Mouse (Mus musculus) neural tube, embryonic 12.5 days (tissue): ENCODE measurements around the gene Dnah11. TPM values are rescaled to one million over a fixed set of nuclear protein-coding genes. Genes with fewer than 3 reads are reported as not detected.

Experiments used
- ATAC-seq: fragments of 200-750 bp; cut with Nextera tagmentation; 2 replicates; pipeline ENCODE4 v1.8.0; 2017; ENCODE audit warnings: low read depth, mild to moderate bottlenecking, moderate TSS enrichment, moderate library complexity; ENCODE audit not compliant: low FRiP score
- H3K27ac ChIP-seq: fragments of 300-500 bp; sonication (generic); 2 replicates; pipeline ENCODE4 v1.5.1; 2016
- H3K27me3 ChIP-seq: fragments of 300-500 bp; sonication (generic); replicated peaks from 2 replicates; pipeline ENCODE4 v1.6.1; 2016; ENCODE audit warnings: mild to moderate bottlenecking
- H3K36me3 ChIP-seq: fragments of 300-500 bp; sonication (generic); 2 replicates; pipeline ENCODE4 v1.6.1; 2016; ENCODE audit warnings: mild to moderate bottlenecking
- H3K4me1 ChIP-seq: fragments of 300-500 bp; sonication (generic); 2 replicates; pipeline ENCODE4 v1.6.1; 2016
- H3K4me2 ChIP-seq: fragments of 300-500 bp; sonication (generic); replicated peaks from 2 replicates; pipeline ENCODE4 v1.6.1; 2016; ENCODE audit warnings: mild to moderate bottlenecking
- H3K4me3 ChIP-seq: fragments of 300-500 bp; sonication (generic); 2 replicates; pipeline ENCODE4 v1.5.1; 2016
- H3K9ac ChIP-seq: fragments of 300-500 bp; sonication (generic); 2 replicates; pipeline ENCODE4 v1.6.1; 2016; ENCODE audit warnings: mild to moderate bottlenecking
- H3K9me3 ChIP-seq: fragments of 300-500 bp; sonication (generic); 2 replicates; pipeline ENCODE4 v1.6.1; 2016; ENCODE audit warnings: mild to moderate bottlenecking
- WGBS: fragments of 180-500 bp; shearing (Covaris S2); methylation state at CpG from one replicate; pipeline ENCODE4 v1.1.7; 2016; 5-methylcytosine and 5-hydroxymethylcytosine counted together
- polyA plus RNA-seq: library from polyadenylated mRNA; unstranded; fragments of >200 nt; fragmentation: Nextera tagmentation; extraction: Ambion mirVana; gene quantifications from 2 replicates; pipeline ENCODE4 v1.2.1, GENCODE M21; 2016

Dnah11 gene
- polyA plus RNA-seq, 1 experiment from 2014 or later, result 0.22 TPM

GRCm38 (mm10) chr12:117884627-117885026 lies 314.2 kb downstream of the Dnah11 start:
- H3K9me3 ChIP-seq, result no peaks in the 10 kb centered on the region
- 82% methylated on average over 2 of the region's 2 CpGs for WGBS

GRCm38 (mm10) chr12:117878341-117878740 lies 320.5 kb downstream of the Dnah11 start:
- Histone ChIP-seq H3K27me3 (no peaks in the 10 kb centered on the region), H3K4me1 (no peaks in the 10 kb centered on the region), H3K27ac (no peak overlapping the region), H3K4me3 (no peak overlapping the region), H3K36me3 (no peaks in the 10 kb centered on the region; the same call in 1 of the 2 replicates), H3K9me3 (no peaks in the 10 kb centered on the region), H3K4me2 (no peak overlapping the region), H3K9ac (no peak overlapping the region)
- no peak for ATAC-seq
- WGBS, result 94% methylated on average over 13 of the region's 13 CpGs

More at GRCm38 (mm10) chr12:117884627-117885026, 314.2 kb downstream of the Dnah11 start:
- H3K9ac ChIP-seq, result no peak overlapping the region
- no peak overlapping the region for H3K4me3 ChIP-seq
- H3K36me3 ChIP-seq, result no peaks in the 10 kb centered on the region
- H3K27me3 ChIP-seq, result no peaks in the 10 kb centered on the region
- no peak overlapping the region for H3K4me2 ChIP-seq
- no peaks in the 10 kb centered on the region for H3K4me1 ChIP-seq
- H3K27ac ChIP-seq, result no peak overlapping the region
- no peak for ATAC-seq

- WGBS, result 75% methylated on average over 5 of the region's 5 CpGs
Observed at GRCm38 (mm10) chr12:117872265-117872664, 326.6 kb downstream of the Dnah11 start.

GRCm38 (mm10) chr12:117867708-117868564 lies 330.9 kb downstream of the Dnah11 start:
- Histone ChIP-seq H3K4me2 (no peak overlapping the region), H3K27ac (no peak overlapping the region), H3K4me3 (no peak overlapping the region), H3K36me3 (peaks cover 4% of the 10 kb centered on the region; the same call in 1 of the 2 replicates), H3K9me3 (0 out of 2 replicates have a peak, but pooled peaks cover 4% of the 10 kb centered on the region), H3K27me3 (no peaks in the 10 kb centered on the region), H3K9ac (no peak overlapping the region), H3K4me1 (no peaks in the 10 kb centered on the region)
- 92% methylated on average over 4 of the region's 4 CpGs for WGBS
- no peak for ATAC-seq

More at GRCm38 (mm10) chr12:117872265-117872664, 326.6 kb downstream of the Dnah11 start:
- Histone ChIP-seq H3K36me3 (peaks cover 4% of the 10 kb centered on the region), H3K27me3 (no peaks in the 10 kb centered on the region), H3K9me3 (0 out of 2 replicates have a peak, but pooled peaks cover 4% of the 10 kb centered on the region), H3K27ac (no peak overlapping the region), H3K4me3 (no peak overlapping the region), H3K4me2 (no peak overlapping the region), H3K4me1 (no peaks in the 10 kb centered on the region), H3K9ac (no peak overlapping the region)
- ATAC-seq, result no peak

GRCm38 (mm10) chr12:117862655-117863054 lies 336.2 kb downstream of the Dnah11 start:
- Histone ChIP-seq H3K4me3 (no peak overlapping the region), H3K27me3 (no peaks in the 10 kb centered on the region), H3K9me3 (no peaks in the 10 kb centered on the region), H3K4me1 (no peaks in the 10 kb centered on the region), H3K4me2 (no peak overlapping the region), H3K36me3 (no peaks in the 10 kb centered on the region), H3K9ac (no peak overlapping the region), H3K27ac (no peak overlapping the region)
- 85% methylated on average over 5 of the region's 5 CpGs for WGBS
- no peak for ATAC-seq

DNA sequence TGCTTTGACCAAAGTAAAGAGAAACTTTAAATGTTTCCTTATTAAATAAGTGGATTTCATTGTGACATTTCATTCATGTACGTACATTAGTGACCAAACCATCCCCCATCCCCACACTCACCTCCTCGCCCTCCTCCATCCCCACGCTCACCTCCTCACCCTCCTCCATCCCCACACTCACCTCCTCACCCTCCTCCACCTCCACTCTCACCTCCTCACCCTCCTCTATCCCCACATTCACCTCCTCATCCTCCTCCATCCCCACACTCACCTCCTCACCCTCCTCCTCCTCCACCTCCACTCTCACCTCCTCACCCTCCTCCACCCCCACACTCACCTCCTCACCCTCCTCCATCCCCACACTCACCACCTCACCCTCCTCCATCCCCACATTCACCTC lies 337.6 kb downstream of the Dnah11 start:
- WGBS, result 77% methylated on average over 3 of the region's 3 CpGs
- Histone ChIP-seq H3K9ac (no peak overlapping the region), H3K4me3 (no peak overlapping the region), H3K36me3 (no peaks in the 10 kb centered on the region), H3K27ac (no peak overlapping the region), H3K4me1 (no peaks in the 10 kb centered on the region), H3K4me2 (no peak overlapping the region), H3K27me3 (no peaks in the 10 kb centered on the region), H3K9me3 (no peaks in the 10 kb centered on the region)
- ATAC-seq, result no peak

- ATAC-seq, result no peak
- WGBS, result 79% methylated on average over 7 of the region's 7 CpGs
- H3K4me1 ChIP-seq, result no peaks in the 10 kb centered on the region
Observed at GRCm38 (mm10) chr12:117860840-117861239, 338.0 kb downstream of the Dnah11 start.

GRCm38 (mm10) chr12:117857884-117858283 lies 341.0 kb downstream of the Dnah11 start:
- 89% methylated on average over 6 of the region's 6 CpGs for WGBS

More at GRCm38 (mm10) chr12:117860840-117861239, 338.0 kb downstream of the Dnah11 start:
- no peaks in the 10 kb centered on the region for H3K9me3 ChIP-seq
- H3K9ac ChIP-seq, result no peak overlapping the region
- no peaks in the 10 kb centered on the region for H3K36me3 ChIP-seq
- no peak overlapping the region for H3K4me2 ChIP-seq
- H3K27ac ChIP-seq, result no peak overlapping the region
- no peaks in the 10 kb centered on the region for H3K27me3 ChIP-seq
- H3K4me3 ChIP-seq, result no peak overlapping the region

GRCm38 (mm10) chr12:117857023-117857422 lies 341.8 kb downstream of the Dnah11 start:
- Histone ChIP-seq H3K9ac (no peak overlapping the region), H3K4me2 (no peak overlapping the region), H3K4me1 (no peaks in the 10 kb centered on the region), H3K27me3 (no peaks in the 10 kb centered on the region), H3K27ac (no peak overlapping the region), H3K4me3 (no peak overlapping the region), H3K9me3 (no peaks in the 10 kb centered on the region), H3K36me3 (no peaks in the 10 kb centered on the region)
- ATAC-seq, result no peak
- 80% methylated on average over 9 of the region's 9 CpGs for WGBS

More at GRCm38 (mm10) chr12:117857884-117858283, 341.0 kb downstream of the Dnah11 start:
- no peak overlapping the region for H3K4me2 ChIP-seq
- no peak overlapping the region for H3K27ac ChIP-seq
- H3K27me3 ChIP-seq, result no peaks in the 10 kb centered on the region
- H3K9ac ChIP-seq, result no peak overlapping the region
- H3K4me3 ChIP-seq, result no peak overlapping the region
- no peaks in the 10 kb centered on the region for H3K9me3 ChIP-seq
- ATAC-seq, result no peak
- H3K36me3 ChIP-seq, result no peaks in the 10 kb centered on the region
- no peaks in the 10 kb centered on the region for H3K4me1 ChIP-seq

GRCm38 (mm10) chr12:117853316-117853715 lies 345.5 kb downstream of the Dnah11 start:
- no peak overlapping the region for H3K9ac ChIP-seq

GRCm38 (mm10) chr12:117850472-117850871 lies 348.4 kb downstream of the Dnah11 start:
- Histone ChIP-seq H3K36me3 (no peaks in the 10 kb centered on the region), H3K9me3 (no peaks in the 10 kb centered on the region), H3K4me3 (no peak overlapping the region), H3K27ac (no peak overlapping the region), H3K4me2 (no peak overlapping the region), H3K4me1 (peaks cover 5% of the 10 kb centered on the region; the same call in 1 of the 2 replicates), H3K27me3 (no peaks in the 10 kb centered on the region), H3K9ac (no peak overlapping the region)
- no peak for ATAC-seq
- WGBS, result 18% methylated on average over 10 of the region's 10 CpGs

More at GRCm38 (mm10) chr12:117853316-117853715, 345.5 kb downstream of the Dnah11 start:
- Histone ChIP-seq H3K4me2 (no peak overlapping the region), H3K4me1 (peaks cover 5% of the 10 kb centered on the region; the same call in 1 of the 2 replicates), H3K4me3 (no peak overlapping the region), H3K36me3 (no peaks in the 10 kb centered on the region), H3K9me3 (no peaks in the 10 kb centered on the region), H3K27me3 (no peaks in the 10 kb centered on the region), H3K27ac (no peak overlapping the region)
- no peak for ATAC-seq
- WGBS, result 27% methylated on average over 6 of the region's 6 CpGs

DNA sequence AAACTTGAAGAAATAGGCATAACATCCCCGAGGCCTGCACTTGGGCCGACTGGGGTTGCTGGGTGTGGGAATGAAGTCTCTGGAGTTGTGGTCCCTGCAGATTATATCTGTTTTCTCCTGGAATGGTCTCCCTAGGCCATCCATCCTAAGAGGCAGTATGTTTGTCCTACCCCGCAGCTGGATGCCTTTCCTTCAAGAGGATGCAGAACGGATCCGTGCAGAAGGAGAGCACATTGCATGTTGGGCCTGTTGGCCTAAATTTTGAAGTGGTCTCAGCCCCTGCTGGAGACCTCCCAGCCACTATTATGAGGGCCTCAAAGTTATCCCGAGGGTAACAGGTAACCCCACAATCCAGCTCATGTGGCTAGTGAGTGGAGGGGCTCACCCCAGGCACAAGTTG lies 350.2 kb downstream of the Dnah11 start:
- Histone ChIP-seq H3K36me3 (no peaks in the 10 kb centered on the region), H3K9ac (no peak overlapping the region), H3K27ac (no peak overlapping the region), H3K27me3 (0 out of 2 replicates have a peak, but pooled peaks cover 2% of the 10 kb centered on the region), H3K4me1 (peaks cover 5% of the 10 kb centered on the region; the same call in 1 of the 2 replicates), H3K4me2 (no peak overlapping the region), H3K9me3 (no peaks in the 10 kb centered on the region), H3K4me3 (no peak overlapping the region)
- 94% methylated on average over 6 of the region's 6 CpGs for WGBS
- no peak for ATAC-seq
